ENCODE assay signal across 11 mouse cellular contexts in the genomic region with DNA sequence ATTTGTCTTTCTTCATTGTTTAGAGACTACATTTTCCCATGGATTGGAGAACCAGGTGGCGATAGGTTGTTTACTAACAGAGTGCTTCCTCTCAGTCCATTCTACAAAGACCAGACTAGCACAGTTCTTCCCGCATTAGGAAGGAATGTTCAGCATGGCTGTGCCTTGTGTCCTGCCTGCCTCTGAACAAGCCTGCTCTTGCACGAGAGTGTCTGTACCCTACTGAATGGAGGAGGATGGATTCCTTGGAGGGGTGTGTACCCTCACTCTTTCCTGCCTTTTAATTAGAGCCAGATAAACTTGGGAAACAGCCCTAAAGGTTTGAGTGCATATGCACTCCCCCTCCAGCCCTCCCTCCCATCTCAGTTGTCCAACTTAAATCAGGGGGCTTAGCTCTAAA.
DNase-seq lines count a peak whose midpoint lies in the region; ATAC-seq and TF ChIP-seq lines count a peak whose summit lies in the region.
"Had no signal": no experiment of that assay in that cellular context is flagged by ENCODE, and none has a peak within 500 bp of the region (broad histone marks: within the 10 kb centered on the region; RNA-seq: fewer than 3 reads in every experiment).

No protein-coding gene starts in this region.

- DNase-seq in gastrocnemius, adult 2 months = no peak
- no peak for DNase-seq in gastrocnemius, postnatal 14 days
- DNase-seq in layer of hippocampus, adult 2 months (ENCODE audit: low spot score in 2 of 2) = no peak
- no peak for DNase-seq in layer of hippocampus, adult 8-10 months (ENCODE audit: low spot score in 2 of 2)
- DNase-seq in lung, postnatal 36 days = peak; percentile 47
- DNase-seq in embryo, embryonic 11 days = no peak
- DNase-seq in MN1 (ENCODE audit: low spot score) = no peak
- DNase-seq: gastrocnemius, postnatal 25 days; kidney, postnatal 14 days had no signal

- H3K27me3 ChIP-seq in embryonic facial prominence, embryonic 12.5 days = no peaks in the 10 kb centered on the region

- H3K4me1 ChIP-seq in embryonic facial prominence, embryonic 12.5 days = peaks cover 56% of the 10 kb centered on the region

- ATAC-seq in embryonic facial prominence, embryonic 12.5 days (ENCODE audit: insufficient number of reproducible peaks, insufficient read depth, low FRiP score, low TSS enrichment) = peak; percentile 81

- H3K4me2 ChIP-seq in embryonic facial prominence, embryonic 12.5 days (replicated peaks) = peak overlapping the region; percentile 49
- H3K4me2 ChIP-seq: midbrain, embryonic 12.5 days had no signal

- H3K27ac ChIP-seq in gastrocnemius, adult 2 months = peak overlapping the region; percentile 86
- H3K27ac ChIP-seq in layer of hippocampus, adult 2 months = peak overlapping the region; percentile 40; the same call in 1 of the 2 replicates
- H3K27ac ChIP-seq in embryonic facial prominence, embryonic 12.5 days = peak overlapping the region; percentile 64; the same call in 1 of the 2 replicates
- H3K27ac ChIP-seq: midbrain, embryonic 12.5 days had no signal

- H3K9ac ChIP-seq in embryonic facial prominence, embryonic 12.5 days = peak overlapping the region; percentile 34; the same call in 1 of the 2 replicates
- H3K9ac ChIP-seq: midbrain, embryonic 12.5 days had no signal

- peaks cover 26% of the 10 kb centered on the region for H3K36me3 ChIP-seq in embryonic facial prominence, embryonic 12.5 days
- H3K36me3 ChIP-seq: midbrain, embryonic 12.5 days had no signal

- H3K9me3 ChIP-seq in embryonic facial prominence, embryonic 12.5 days = no peaks in the 10 kb centered on the region
- H3K9me3 ChIP-seq: midbrain, embryonic 12.5 days had no signal

- no peak for TF ChIP-seq CTCF in gastrocnemius, adult 2 months (IDR thresholded peaks at IDR 0.05)
- no peak for TF ChIP-seq CTCF in layer of hippocampus, adult 2 months (conservative IDR thresholded peaks at IDR 0.05)

- intact Hi-C loops in gastrocnemius, adult 2 months (cut with DNase I) = no loop called here
- intact Hi-C loops in gastrocnemius, postnatal 14 days (cut with DNase I; ENCODE audit: low total_unique reads) = no loop called here

- H3K4me3 ChIP-seq in gastrocnemius, adult 2 months = peak overlapping the region; percentile 79
- H3K4me3 ChIP-seq in layer of hippocampus, adult 2 months = no peak overlapping the region
- peak overlapping the region; percentile 7; the same call in 1 of the 2 replicates for H3K4me3 ChIP-seq in embryonic facial prominence, embryonic 12.5 days
- H3K4me3 ChIP-seq: midbrain, embryonic 12.5 days had no signal

- 20% methylated on average over 3 of the region's 3 CpGs for WGBS in embryonic facial prominence, embryonic 12.5 days
